Mouse (Mus musculus) MN1 (cell line): ENCODE data around the gene Vwa5a.

Experiments used
- DNase-seq: peaks from one replicate; pipeline ENCODE4 v3.0.0-alpha.2; 2016; ENCODE audit warnings: low spot score

Gene Vwa5a

GRCm38 (mm10) chr9:38718102-38718501, at the start of gene Vwa5a:
TSS of gene Vwa5a (plus strand) at chr9:38718268.
- DNase-seq = no peak

GRCm38 (mm10) chr9:38672887-38673286, 45.2 kb upstream of the Vwa5a start:
- no peak for DNase-seq

GRCm38 (mm10) chr9:38674501-38674900, 43.6 kb upstream of the Vwa5a start, which contains the start of gene Olfr918:
TSS of gene Olfr918 (minus strand) at chr9:38674601.
- DNase-seq = no peak

GRCm38 (mm10) chr9:38718927-38719441, 916 bp downstream of the Vwa5a start:
- DNase-seq = no peak

- DNase-seq = no peak
Observed at GRCm38 (mm10) chr9:38724044-38724443, 6.0 kb downstream of the Vwa5a start.

GRCm38 (mm10) chr9:38728218-38728617, 10.2 kb downstream of the Vwa5a start:
- no peak for DNase-seq

GRCm38 (mm10) chr9:38741408-38741807, 23.3 kb downstream of the Vwa5a start:
- DNase-seq = no peak

GRCm38 (mm10) chr9:38744619-38745315, 26.7 kb downstream of the Vwa5a start:
- no peak for DNase-seq

GRCm38 (mm10) chr9:38751999-38752398, 33.9 kb downstream of the Vwa5a start, which contains the start of gene Olfr920:
TSS of gene Olfr920 (plus strand) at chr9:38752299.
- DNase-seq = no peak

- no peak for DNase-seq
Observed at GRCm38 (mm10) chr9:38772768-38773167, 54.7 kb downstream of the Vwa5a start, which contains the start of gene Olfr921. TSS of gene Olfr921 (plus strand) at chr9:38773068.

- no peak for DNase-seq
Observed at GRCm38 (mm10) chr9:38792689-38793088, 74.6 kb downstream of the Vwa5a start.
